Mouse (Mus musculus) right cerebral cortex, postnatal 4 days (tissue): ENCODE measurements around the gene Brix1.

ENCODE experiments used
- DNase-seq: peaks from one replicate; pipeline ENCODE4 v3.0.0-alpha.2; 2022

Brix1 gene

GRCm38 (mm10) chr15:10442275-10442674 is 43.5 kb downstream of the Brix1 start:
- DNase-seq, result no peak

DNA sequence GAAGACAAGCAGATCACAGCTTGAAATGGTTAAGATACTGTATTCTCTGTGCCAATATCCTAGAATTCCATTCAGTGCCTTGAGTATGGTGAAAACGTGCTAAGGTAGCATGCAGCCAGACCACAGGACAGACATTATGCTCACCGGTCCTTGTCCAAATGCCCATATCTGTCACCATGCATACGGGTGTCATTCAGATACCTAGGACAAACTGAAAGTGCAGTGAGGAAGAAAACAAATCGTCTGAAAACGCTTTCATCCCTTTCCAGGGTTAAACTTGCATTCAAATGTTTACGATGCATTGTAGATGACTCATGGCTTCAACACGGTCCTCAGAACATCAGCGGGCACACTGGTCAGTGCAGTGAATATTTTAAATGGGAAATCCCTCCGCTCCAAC is 44.3 kb downstream of the Brix1 start:
- no peak for DNase-seq

- DNase-seq, result no peak
Observed at GRCm38 (mm10) chr15:10439963-10440362, 45.8 kb downstream of the Brix1 start.

GRCm38 (mm10) chr15:10436893-10437292 is 48.9 kb downstream of the Brix1 start:
- no peak for DNase-seq

DNA sequence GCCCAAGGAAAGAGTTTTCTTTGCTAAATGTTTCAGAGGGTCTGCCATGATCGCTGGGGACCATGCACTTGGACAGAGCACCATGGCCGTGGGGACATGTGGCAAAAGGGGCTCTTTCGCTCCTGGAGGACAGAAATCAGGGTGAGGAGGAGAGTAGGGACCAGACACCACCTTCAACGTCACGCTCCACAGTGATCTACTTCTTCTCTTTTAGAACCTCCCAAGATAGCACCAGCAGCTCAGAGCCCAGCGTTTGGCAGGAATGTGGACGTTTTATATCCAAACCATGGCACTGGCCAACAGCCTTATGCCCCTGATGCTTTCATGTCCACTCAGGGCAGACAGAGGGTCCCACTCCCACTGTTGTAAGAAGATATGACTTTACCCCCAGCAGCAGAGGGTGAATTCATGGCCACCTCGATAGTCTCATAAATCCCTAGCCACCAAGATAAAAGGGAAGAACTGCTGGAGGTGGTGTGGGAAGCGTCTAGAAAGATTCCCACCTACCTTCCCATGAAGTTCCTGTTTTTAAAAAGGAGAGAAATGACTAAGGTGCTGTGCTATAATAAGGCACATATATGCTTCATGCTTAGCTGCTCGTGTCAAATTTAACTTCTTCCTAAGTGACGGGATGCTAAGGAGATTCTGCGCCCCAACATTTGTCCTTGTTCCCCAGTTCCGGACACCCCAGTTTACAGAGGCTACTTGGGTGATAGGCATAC is 59.0 kb downstream of the Brix1 start:
- DNase-seq, result no peak

- DNase-seq, result no peak
Observed at GRCm38 (mm10) chr15:10426124-10426523, 59.6 kb downstream of the Brix1 start.
